Mouse (Mus musculus): ENCODE data around the gene Macrod2. TPM values are rescaled to one million over a fixed set of nuclear protein-coding genes. Genes with fewer than 3 reads are reported as not detected.

Gene Macrod2
- polyA plus RNA-seq, 1 experiment from 2014 or later = 22.7 TPM

DNA sequence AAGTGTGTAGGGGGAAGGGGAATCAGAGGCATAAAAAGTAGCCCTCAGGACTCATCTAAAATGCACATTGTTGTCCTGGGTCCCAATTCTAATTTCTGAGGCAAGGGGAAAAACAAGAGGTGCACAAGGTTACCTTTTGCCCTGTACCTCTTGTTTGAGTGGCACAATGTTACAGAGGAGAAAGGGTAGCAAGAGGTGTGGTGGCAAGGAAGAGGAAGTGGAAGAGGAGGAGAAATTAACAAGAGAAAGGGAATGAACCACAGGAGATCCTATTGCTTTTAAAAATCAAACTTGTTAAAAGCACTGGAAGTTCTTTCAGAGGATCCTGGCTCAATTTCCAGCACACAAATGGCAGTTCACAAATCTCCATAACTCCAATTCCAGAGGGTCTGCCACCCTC, 1183.1 kb downstream of the Macrod2 start:
- H3K27me3 ChIP-seq (replicated peaks) = no peaks in the 10 kb centered on the region
- H3K36me3 ChIP-seq = no peaks in the 10 kb centered on the region
- H3K4me1 ChIP-seq (replicated peaks) = peaks cover 3% of the 10 kb centered on the region; the same call in 1 of the 2 replicates
- no peak overlapping the region for H3K27ac ChIP-seq (ENCODE audit: poor library complexity, severe bottlenecking)
- H3K9me3 ChIP-seq (replicated peaks) = no peaks in the 10 kb centered on the region
- no peak for ATAC-seq (ENCODE audit: insufficient number of reproducible peaks, low FRiP score)
- no peak overlapping the region for H3K4me2 ChIP-seq
- H3K9ac ChIP-seq = no peak overlapping the region
- H3K4me3 ChIP-seq = no peak overlapping the region

DNA sequence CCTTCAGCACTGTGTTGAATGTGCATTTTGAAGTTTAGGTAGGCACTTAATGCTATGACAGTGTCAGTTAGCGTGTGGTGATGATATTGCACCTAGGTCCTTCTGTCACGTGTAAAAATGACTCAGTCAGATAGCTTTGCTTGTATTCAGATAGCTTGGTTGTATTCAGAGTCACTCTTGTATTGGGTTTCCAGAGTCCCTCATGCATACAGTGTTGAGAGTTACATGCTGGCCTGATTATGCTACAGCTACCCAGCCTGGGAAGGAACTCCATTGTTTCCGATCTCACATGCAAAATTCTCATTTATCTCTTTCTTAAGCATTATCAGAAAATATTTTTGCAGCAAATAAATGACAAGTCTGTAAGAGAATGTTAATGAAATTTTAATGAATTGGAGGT, 1187.3 kb downstream of the Macrod2 start:
- H3K36me3 ChIP-seq = no peaks in the 10 kb centered on the region
- H3K4me2 ChIP-seq = no peak overlapping the region
- no peak for ATAC-seq (ENCODE audit: insufficient number of reproducible peaks, low FRiP score)
- no peak overlapping the region for H3K4me3 ChIP-seq
- peaks cover 13% of the 10 kb centered on the region for H3K4me1 ChIP-seq (replicated peaks)
- 62% methylated on average over 3 of the region's 3 CpGs for WGBS
- H3K27ac ChIP-seq (ENCODE audit: poor library complexity, severe bottlenecking) = no peak overlapping the region
- H3K27me3 ChIP-seq (replicated peaks) = no peaks in the 10 kb centered on the region
- no peak overlapping the region for H3K9ac ChIP-seq
- no peaks in the 10 kb centered on the region for H3K9me3 ChIP-seq (replicated peaks)

DNA sequence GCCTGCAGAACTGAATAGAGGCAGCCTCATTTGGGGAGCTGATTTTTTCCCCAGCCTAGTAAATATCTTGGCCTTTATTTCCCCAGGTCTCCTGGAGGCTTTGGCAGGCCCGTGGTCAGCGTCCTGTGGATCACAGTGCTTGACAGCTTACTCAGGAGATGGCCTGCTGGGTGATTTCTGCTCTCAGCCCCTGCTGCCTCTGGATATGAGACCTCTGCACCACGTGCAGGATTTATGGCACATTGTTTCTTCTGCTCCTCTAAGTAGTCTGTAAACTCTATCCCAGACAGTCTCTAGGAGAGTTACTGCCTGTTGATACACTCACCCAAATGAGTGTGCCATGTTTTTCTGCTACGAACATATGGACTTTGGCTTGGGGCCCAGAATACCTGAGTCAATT, 1187.8 kb downstream of the Macrod2 start:
- H3K27ac ChIP-seq (ENCODE audit: poor library complexity, severe bottlenecking) = no peak overlapping the region
- WGBS = 39% methylated on average over 4 of the region's 4 CpGs
- no peaks in the 10 kb centered on the region for H3K27me3 ChIP-seq (replicated peaks)
- no peaks in the 10 kb centered on the region for H3K36me3 ChIP-seq
- H3K4me1 ChIP-seq (replicated peaks) = peaks cover 18% of the 10 kb centered on the region
- no peak overlapping the region for H3K4me3 ChIP-seq
- no peak for ATAC-seq (ENCODE audit: insufficient number of reproducible peaks, low FRiP score)
- no peaks in the 10 kb centered on the region for H3K9me3 ChIP-seq (replicated peaks)
- no peak overlapping the region for H3K4me2 ChIP-seq
- H3K9ac ChIP-seq = no peak overlapping the region

DNA sequence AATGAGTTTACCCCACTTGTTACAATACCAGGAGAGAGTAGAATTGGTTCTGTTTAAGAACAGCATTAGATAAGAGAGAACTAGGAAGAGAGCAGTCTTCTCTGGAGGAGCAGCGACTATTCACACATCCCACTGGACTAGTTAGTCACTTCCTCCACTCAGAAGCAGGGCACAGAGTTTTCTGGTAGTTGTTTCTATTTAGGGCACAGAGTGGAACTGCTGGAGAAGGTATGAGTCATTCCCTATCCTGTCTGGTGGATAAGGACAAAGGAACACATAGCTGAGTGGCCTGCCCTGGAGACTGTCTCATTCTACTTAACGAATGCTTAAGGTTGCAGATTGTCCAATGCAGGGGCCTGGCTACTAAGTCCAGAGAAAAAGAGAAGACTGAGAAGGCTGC, 1192.2 kb downstream of the Macrod2 start:
- ATAC-seq (ENCODE audit: insufficient number of reproducible peaks, low FRiP score) = peak; percentile 91
- H3K4me3 ChIP-seq = no peak overlapping the region
- no peak overlapping the region for H3K9ac ChIP-seq
- H3K27me3 ChIP-seq (replicated peaks) = no peaks in the 10 kb centered on the region
- peak overlapping the region; percentile 28; the same call in 1 of the 2 replicates for H3K4me2 ChIP-seq
- peak overlapping the region; percentile 83 for H3K27ac ChIP-seq (ENCODE audit: poor library complexity, severe bottlenecking)
- no peaks in the 10 kb centered on the region for H3K9me3 ChIP-seq (replicated peaks)
- peaks cover 19% of the 10 kb centered on the region for H3K4me1 ChIP-seq (replicated peaks)
- 11% methylated on average over 2 of the region's 2 CpGs for WGBS
- H3K36me3 ChIP-seq = no peaks in the 10 kb centered on the region

DNA sequence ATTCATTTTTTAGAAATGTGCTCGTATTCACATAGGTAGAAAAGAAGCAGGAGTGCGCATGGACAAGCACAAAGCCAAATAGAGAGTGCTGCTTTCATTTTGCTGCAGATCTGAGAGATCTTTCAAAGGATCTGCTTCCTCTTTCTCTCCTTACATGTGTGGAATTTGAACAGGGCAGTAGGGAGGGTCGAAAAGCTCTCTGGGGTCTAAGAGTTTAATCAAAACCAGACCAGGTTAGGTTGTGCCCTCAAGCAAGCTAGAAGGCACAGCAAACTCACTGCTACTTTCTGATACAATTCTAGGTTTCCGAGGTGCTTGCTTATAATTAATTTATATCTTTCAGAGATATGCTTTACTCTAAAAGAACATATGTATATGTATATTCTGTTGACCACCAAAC, 1196.2 kb downstream of the Macrod2 start:
- no peak overlapping the region for H3K4me2 ChIP-seq
- ATAC-seq (ENCODE audit: insufficient number of reproducible peaks, low FRiP score) = no peak

DNA sequence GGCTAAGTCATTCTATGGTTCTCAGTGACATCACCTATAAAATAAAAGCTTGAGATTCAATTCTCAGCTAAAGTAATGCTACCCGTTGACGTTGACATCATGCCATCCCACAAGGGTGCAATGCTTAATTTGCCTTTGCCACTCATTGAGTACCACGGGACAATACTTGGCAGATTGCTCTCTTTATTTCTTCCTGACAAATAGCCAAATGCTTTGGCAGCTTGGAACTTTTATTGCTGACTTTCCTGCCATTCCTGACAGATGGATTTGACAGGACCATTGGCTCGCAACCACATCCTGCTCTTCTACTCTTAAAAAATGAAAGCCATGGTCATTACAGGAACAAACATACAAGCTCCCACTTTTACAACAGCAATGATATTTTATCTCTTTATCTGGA, 1199.7 kb downstream of the Macrod2 start:
- Histone ChIP-seq H3K4me2 (no peak overlapping the region), H3K27me3 (replicated peaks) (no peaks in the 10 kb centered on the region), H3K4me3 (no peak overlapping the region), H3K9me3 (replicated peaks) (no peaks in the 10 kb centered on the region), H3K4me1 (replicated peaks) (no peaks in the 10 kb centered on the region), H3K27ac (ENCODE audit: poor library complexity, severe bottlenecking) (no peak overlapping the region), H3K9ac (no peak overlapping the region), H3K36me3 (no peaks in the 10 kb centered on the region)
- 73% methylated on average over 4 of the region's 4 CpGs for WGBS
- no peak for ATAC-seq (ENCODE audit: insufficient number of reproducible peaks, low FRiP score)

More for the DNA sequence above, 1196.2 kb downstream of the Macrod2 start:
- Histone ChIP-seq H3K27ac (ENCODE audit: poor library complexity, severe bottlenecking) (no peak overlapping the region), H3K9ac (no peak overlapping the region), H3K27me3 (replicated peaks) (no peaks in the 10 kb centered on the region), H3K9me3 (replicated peaks) (no peaks in the 10 kb centered on the region), H3K36me3 (no peaks in the 10 kb centered on the region), H3K4me3 (no peak overlapping the region), H3K4me1 (replicated peaks) (peaks cover 12% of the 10 kb centered on the region)
- 65% methylated on average over 4 of the region's 4 CpGs for WGBS

- Histone ChIP-seq H3K9me3 (replicated peaks) (no peaks in the 10 kb centered on the region), H3K27ac (ENCODE audit: poor library complexity, severe bottlenecking) (no peak overlapping the region), H3K4me3 (no peak overlapping the region), H3K27me3 (replicated peaks) (no peaks in the 10 kb centered on the region), H3K9ac (no peak overlapping the region), H3K4me1 (replicated peaks) (no peaks in the 10 kb centered on the region), H3K4me2 (no peak overlapping the region), H3K36me3 (no peaks in the 10 kb centered on the region)
- no peak for ATAC-seq (ENCODE audit: insufficient number of reproducible peaks, low FRiP score)
- WGBS = 73% methylated on average over 2 of the region's 2 CpGs
Measured at GRCm38 (mm10) chr2:141617721-141618120, 1222.6 kb downstream of the Macrod2 start.

DNA sequence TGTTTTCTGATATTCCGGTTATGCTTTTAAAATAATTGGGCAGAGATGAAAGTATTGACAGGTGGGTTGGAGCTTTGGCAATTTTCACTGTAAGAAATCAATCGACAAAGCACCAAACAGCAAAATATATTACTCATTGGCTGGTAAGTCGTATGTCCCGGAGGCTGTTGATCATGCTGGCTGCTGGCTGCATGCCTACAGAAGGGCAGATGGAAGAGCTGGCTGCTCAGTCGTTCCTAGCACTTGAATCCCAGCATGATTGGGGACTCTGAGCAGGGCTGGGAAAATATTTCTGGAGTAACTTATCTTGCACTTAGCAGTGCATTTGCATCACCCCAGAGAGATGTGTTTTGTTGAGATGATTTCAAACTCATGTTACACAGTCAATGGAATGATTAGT, 1223.1 kb downstream of the Macrod2 start:
- Histone ChIP-seq H3K9me3 (replicated peaks) (no peaks in the 10 kb centered on the region), H3K4me1 (replicated peaks) (no peaks in the 10 kb centered on the region), H3K4me3 (no peak overlapping the region), H3K27me3 (replicated peaks) (no peaks in the 10 kb centered on the region), H3K27ac (ENCODE audit: poor library complexity, severe bottlenecking) (no peak overlapping the region), H3K4me2 (no peak overlapping the region), H3K9ac (no peak overlapping the region), H3K36me3 (no peaks in the 10 kb centered on the region)
- ATAC-seq (ENCODE audit: insufficient number of reproducible peaks, low FRiP score) = no peak
- WGBS = 62% methylated on average over 5 of the region's 5 CpGs

DNA sequence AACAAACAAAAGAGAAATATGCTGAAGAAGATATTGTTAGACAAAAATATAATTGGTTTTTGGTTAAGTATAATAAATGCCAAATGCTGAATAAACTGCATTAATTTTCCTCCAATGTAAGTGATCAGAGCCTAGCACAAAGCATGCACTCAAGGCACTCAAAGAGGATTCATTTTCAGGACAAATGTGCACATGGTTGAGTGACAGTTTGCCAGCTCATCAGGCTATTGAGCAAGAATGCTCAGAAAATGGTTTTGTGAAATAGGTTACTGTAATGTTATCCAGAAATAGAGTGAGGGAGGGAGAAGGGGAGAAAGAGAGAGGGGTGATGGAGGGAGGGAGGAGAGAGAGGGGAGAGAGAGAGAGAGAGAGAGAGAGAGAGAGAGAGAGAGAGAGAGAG, 1268.9 kb downstream of the Macrod2 start:
- Histone ChIP-seq H3K9me3 (replicated peaks) (no peaks in the 10 kb centered on the region), H3K27ac (ENCODE audit: poor library complexity, severe bottlenecking) (no peak overlapping the region), H3K4me2 (no peak overlapping the region), H3K9ac (no peak overlapping the region), H3K27me3 (replicated peaks) (no peaks in the 10 kb centered on the region), H3K4me3 (no peak overlapping the region), H3K36me3 (no peaks in the 10 kb centered on the region), H3K4me1 (replicated peaks) (no peaks in the 10 kb centered on the region)
- ATAC-seq (ENCODE audit: insufficient number of reproducible peaks, low FRiP score) = no peak

DNA sequence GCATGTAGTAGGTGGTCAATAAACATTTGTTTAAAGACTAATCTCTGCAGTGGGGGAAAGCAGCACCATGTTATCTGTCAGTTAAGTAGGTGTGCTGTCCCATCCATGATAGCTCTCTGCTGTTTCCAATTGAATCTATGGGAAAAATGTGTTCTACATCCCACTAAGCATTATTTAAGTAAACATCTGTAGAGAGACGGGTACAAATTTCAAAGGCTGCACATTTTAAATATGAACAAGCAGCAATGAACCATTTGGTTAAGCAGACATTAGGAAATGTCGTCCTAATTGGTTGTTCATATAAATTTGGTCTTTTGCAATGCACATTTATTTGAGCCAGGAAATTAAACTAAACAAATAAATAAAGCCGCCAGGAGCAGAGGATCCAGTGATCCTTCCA, 1277.7 kb downstream of the Macrod2 start:
- Histone ChIP-seq H3K4me2 (no peak overlapping the region), H3K4me3 (no peak overlapping the region), H3K27ac (ENCODE audit: poor library complexity, severe bottlenecking) (no peak overlapping the region), H3K4me1 (replicated peaks) (no peaks in the 10 kb centered on the region), H3K27me3 (replicated peaks) (no peaks in the 10 kb centered on the region), H3K36me3 (no peaks in the 10 kb centered on the region), H3K9me3 (replicated peaks) (no peaks in the 10 kb centered on the region), H3K9ac (no peak overlapping the region)
- no peak for ATAC-seq (ENCODE audit: insufficient number of reproducible peaks, low FRiP score)
- WGBS = 77% methylated on average over 3 of the region's 3 CpGs

- Histone ChIP-seq H3K36me3 (no peaks in the 10 kb centered on the region), H3K9me3 (replicated peaks) (no peaks in the 10 kb centered on the region), H3K4me2 (no peak overlapping the region), H3K9ac (no peak overlapping the region), H3K4me3 (no peak overlapping the region), H3K27me3 (replicated peaks) (no peaks in the 10 kb centered on the region), H3K4me1 (replicated peaks) (no peaks in the 10 kb centered on the region), H3K27ac (ENCODE audit: poor library complexity, severe bottlenecking) (no peak overlapping the region)
- WGBS = 78% methylated on average over 8 of the region's 8 CpGs
- ATAC-seq (ENCODE audit: insufficient number of reproducible peaks, low FRiP score) = no peak
Measured at GRCm38 (mm10) chr2:141673405-141673804, 1278.3 kb downstream of the Macrod2 start.

- ATAC-seq (ENCODE audit: insufficient number of reproducible peaks, low FRiP score) = no peak
- Histone ChIP-seq H3K9ac (no peak overlapping the region), H3K27ac (ENCODE audit: poor library complexity, severe bottlenecking) (no peak overlapping the region), H3K9me3 (replicated peaks) (no peaks in the 10 kb centered on the region; the same call in 1 of the 2 replicates), H3K4me1 (replicated peaks) (peaks cover 5% of the 10 kb centered on the region), H3K4me3 (no peak overlapping the region), H3K36me3 (no peaks in the 10 kb centered on the region), H3K4me2 (no peak overlapping the region), H3K27me3 (replicated peaks) (no peaks in the 10 kb centered on the region)
- 62% methylated on average over 3 of the region's 3 CpGs for WGBS
Measured at GRCm38 (mm10) chr2:141697541-141697940, 1302.4 kb downstream of the Macrod2 start.

All from heart, embryonic 12.5 days (tissue).